Mouse (Mus musculus): Measurements from ENCODE around the gene Pmch. TPM values are rescaled to one million over a fixed set of nuclear protein-coding genes. Genes with fewer than 3 reads are reported as not detected.

The Pmch gene
- not detected for polyA plus RNA-seq (2014; fragmentation: Illumina TruSeq; extraction: RNeasy Lipid Tissue Mini Kit (QIAGEN cat#74804); ENCODE audit: low read depth, low replicate concordance)

DNA sequence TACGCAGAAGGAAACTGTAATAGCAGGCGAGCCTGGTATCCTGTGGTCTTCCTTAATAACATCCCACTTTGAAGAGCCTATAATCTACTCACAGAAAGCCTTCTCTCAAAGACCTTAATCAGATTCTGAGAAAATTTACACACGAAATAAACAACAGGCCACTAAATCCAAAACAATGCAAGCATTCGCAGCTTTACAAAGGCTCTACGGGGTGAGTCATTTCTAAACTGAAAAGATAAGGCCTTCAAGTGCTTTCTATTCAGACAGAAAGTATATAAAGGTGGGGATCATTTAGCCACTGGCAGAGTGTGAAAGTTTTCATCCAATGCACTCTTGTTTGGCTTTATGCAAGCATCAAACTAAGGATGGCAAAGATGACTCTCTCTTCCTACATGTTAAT, at the start of gene Pmch:
TSS of gene Pmch (plus strand) at position 301 of the 400 bp plus-strand sequence.

Other genes starting within 250 kb of the Pmch start
- 24.6 TPM for gene Igf1, start 232.8 kb upstream of the Pmch start, polyA plus RNA-seq (2014; fragmentation: Illumina TruSeq; extraction: RNeasy Lipid Tissue Mini Kit (QIAGEN cat#74804); ENCODE audit: low read depth, low replicate concordance)
- gene Parpbp, start 55.9 kb downstream of the Pmch start, polyA plus RNA-seq (2014; fragmentation: Illumina TruSeq; extraction: RNeasy Lipid Tissue Mini Kit (QIAGEN cat#74804); ENCODE audit: low read depth, low replicate concordance), result 1.6 TPM
- 15.8 TPM for gene Nup37, start 55.9 kb downstream of the Pmch start, polyA plus RNA-seq (2014; fragmentation: Illumina TruSeq; extraction: RNeasy Lipid Tissue Mini Kit (QIAGEN cat#74804); ENCODE audit: low read depth, low replicate concordance)
- 75.5 TPM for gene Washc3, start 110.0 kb downstream of the Pmch start, polyA plus RNA-seq (2014; fragmentation: Illumina TruSeq; extraction: RNeasy Lipid Tissue Mini Kit (QIAGEN cat#74804); ENCODE audit: low read depth, low replicate concordance)